Mouse (Mus musculus) fibroblast of lung, adult 2 months (primary cell): ENCODE results near the gene Car10.

Experiments used
- DNase-seq: peaks from one replicate; pipeline ENCODE4 v3.0.0-alpha.2; 2011; ENCODE audit warnings: low read depth

Car10 gene

GRCm38 (mm10) chr11:93497896-93498295 is 400.1 kb downstream of the Car10 start:
- DNase-seq = no peak

GRCm38 (mm10) chr11:93500442-93500841 is 402.6 kb downstream of the Car10 start:
- no peak for DNase-seq

GRCm38 (mm10) chr11:93501671-93502070 is 403.8 kb downstream of the Car10 start:
- no peak for DNase-seq

- no peak for DNase-seq
Observed at GRCm38 (mm10) chr11:93502864-93503263, 405.0 kb downstream of the Car10 start.

- no peak for DNase-seq
Observed at GRCm38 (mm10) chr11:93503469-93503868, 405.6 kb downstream of the Car10 start.

DNA sequence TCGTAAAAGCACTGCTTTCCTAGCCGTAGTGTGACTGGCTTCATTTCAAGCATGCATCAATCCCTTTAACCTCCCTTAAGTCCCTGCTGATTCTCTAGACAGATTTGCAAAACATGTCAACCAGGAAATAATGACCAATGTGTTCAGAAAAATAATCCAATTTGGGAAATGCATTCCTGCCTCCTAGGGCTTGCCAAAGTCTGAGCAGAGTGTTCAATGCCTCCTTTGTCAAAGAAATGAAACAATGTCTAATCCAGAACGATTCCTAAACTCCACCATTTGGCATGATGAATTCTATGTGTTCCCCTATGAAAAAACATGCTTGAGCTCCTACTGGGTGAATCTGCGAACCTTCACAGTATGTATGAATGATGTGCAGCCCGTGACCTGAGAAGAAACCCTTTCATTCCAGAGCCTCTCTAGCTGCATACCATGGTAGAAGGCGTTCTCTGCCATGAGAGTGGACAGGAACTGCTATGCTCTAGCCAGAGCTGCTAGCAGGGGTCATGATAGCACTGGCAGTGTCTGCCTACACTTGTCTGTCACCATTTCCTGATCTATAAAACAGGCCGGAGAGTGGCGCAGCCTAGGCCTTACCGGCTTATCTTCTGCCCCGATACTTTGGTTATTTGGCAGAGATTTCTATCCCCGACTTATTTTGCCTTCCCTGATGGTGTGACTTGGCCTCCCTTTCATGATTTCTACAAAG is 411.9 kb downstream of the Car10 start:
- peak; percentile 56 for DNase-seq

GRCm38 (mm10) chr11:93512843-93513242 is 415.0 kb downstream of the Car10 start:
- no peak for DNase-seq

DNA sequence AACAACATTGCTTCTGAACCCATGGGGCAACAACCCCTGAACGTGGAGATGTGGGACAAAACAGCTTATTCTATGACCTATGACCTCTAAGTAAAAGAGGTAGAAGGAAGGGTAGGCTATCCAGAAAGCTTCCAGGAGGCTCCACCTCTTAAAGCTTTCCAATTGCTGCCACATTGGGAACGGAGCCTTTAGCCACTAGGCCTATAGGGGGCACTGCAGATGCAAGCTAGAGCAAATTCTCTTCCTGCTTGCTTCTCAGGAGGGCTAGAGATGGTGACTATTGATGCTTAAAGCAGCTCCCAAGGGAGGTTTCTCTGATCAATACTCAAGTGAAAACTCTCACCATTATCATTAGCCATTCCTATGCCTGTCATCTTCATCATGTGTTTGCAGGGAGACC is 416.6 kb downstream of the Car10 start:
- no peak for DNase-seq

DNA sequence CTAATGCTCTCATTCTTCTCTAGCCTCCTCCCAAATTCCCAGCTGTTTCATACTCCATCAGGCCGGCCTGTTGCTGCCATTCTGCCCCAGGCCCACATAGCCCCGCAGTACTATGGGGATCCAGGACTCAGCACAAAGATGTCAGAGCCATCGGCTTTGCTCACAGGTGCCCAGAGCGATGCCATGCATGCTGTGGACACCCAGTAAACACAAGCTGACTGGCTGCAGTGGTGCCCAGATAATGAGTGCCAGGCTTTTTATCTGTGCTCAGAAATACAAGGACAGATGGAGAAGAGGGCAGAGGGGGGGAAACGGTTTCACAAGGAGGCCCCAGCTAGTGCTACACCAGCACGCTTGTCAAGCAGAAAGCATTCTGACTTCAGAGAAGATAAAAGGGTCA is 417.7 kb downstream of the Car10 start:
- DNase-seq = no peak

- DNase-seq = no peak
Observed at GRCm38 (mm10) chr11:93516216-93516615, 418.4 kb downstream of the Car10 start.

GRCm38 (mm10) chr11:93516946-93517345 is 419.1 kb downstream of the Car10 start:
- DNase-seq = no peak

GRCm38 (mm10) chr11:93522501-93522900 is 424.7 kb downstream of the Car10 start:
- DNase-seq = no peak

DNA sequence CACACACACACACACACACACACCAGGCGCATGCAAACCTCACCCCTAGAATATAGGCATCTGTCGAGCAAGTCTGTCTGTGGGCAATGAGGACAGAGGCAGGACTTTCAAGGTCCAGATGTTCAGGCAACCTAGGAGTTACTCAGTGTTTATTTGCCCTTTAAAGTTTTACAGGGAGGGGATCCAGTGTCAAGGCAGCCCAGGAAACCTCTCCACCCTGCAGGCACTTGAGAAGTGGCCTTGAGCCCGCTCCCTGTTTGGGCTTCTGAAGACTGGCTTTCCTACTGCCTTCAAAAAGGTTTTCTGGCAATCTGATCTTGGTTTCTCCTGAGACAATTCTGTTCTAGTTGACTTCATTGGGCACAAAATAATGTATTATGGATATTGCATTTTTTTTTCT is 428.1 kb downstream of the Car10 start:
- no peak for DNase-seq

- DNase-seq = peak; percentile 55
Observed at GRCm38 (mm10) chr11:93531029-93531680, 433.3 kb downstream of the Car10 start.

- no peak for DNase-seq
Observed at GRCm38 (mm10) chr11:93536244-93536643, 438.4 kb downstream of the Car10 start.

- no peak for DNase-seq
Observed at GRCm38 (mm10) chr11:93548904-93549303, 451.1 kb downstream of the Car10 start.

DNA sequence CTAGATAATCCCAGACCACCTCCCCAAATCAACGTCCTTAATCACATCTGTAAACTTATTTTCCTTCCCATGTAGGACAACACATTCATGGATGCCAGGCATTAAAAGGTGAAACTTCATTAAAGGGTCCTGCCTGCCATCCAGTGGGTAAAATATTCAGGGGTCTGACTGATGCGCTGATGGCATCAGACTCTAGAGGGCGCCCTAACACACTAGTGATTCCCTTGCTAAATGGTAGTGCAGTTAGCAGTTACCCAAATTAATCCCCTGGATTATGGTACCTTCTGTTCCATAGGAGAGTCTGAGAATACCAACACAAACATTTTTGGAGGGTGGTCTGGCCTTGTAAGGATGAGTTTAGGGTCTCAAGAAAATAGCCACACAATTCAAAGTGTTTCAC is 453.1 kb downstream of the Car10 start:
- DNase-seq = no peak

DNA sequence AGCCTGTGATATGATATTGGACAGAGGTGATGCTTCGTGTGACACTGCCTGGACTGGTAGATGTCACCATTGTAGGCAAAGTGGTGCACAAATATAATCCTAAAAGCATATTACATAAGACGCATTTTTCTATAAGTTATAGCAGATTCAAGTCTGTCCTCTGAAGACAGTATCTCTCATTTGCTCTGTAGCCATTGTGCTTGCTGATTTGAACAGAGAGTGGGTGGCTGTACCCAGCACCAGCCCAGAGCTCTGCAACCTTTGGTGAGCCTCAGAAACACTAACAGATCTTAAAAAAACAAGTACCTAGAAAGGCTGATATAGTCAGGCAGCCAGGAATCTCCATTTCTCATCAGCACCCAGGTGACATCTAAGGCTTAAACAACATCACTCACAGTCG is 461.3 kb downstream of the Car10 start:
- no peak for DNase-seq

DNA sequence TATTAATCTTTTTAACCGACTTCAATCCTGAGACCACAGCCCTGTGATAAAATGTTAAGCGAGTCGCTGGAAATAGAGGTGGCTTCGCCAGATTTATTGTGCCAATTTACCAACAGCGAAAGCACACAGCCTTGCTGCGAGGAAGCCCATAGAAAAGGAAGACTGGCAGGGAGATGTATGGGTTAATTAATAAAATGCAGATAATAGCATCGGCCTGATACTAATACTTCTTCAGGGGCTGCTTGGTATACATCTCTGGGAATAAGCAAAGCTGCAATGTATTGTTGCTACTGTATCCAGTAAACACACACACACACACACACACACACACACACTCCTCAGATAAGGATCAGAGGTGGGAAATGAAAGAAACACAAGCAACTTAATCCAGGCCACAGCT is 462.7 kb downstream of the Car10 start:
- DNase-seq = no peak

DNA sequence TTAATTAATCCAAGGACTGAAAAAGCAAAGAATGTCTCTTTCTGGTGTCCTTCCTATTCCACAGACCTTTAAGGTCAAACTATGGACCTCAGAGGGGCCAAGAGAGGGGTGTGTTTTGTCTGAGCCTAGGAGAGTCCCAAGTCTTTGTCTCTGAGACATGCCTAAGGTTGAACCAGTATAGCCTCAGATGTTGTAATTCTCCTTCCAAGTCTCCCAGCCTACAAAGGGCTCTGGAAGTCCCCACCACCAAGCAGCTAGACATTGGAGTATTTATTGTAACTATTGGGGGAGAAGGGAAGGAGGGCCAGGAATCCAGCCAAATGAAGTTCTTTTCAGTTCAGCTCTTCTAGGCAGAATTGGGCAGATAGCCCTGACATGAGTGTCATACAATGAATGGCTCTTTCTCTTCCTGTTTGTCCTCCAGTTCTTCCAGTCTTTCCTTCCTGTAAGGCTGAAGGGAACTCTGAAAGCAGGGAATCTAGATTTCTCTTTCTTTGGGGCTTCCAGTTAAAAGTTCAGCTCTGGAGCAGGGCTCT is 464.6 kb downstream of the Car10 start:
- DNase-seq = no peak

DNA sequence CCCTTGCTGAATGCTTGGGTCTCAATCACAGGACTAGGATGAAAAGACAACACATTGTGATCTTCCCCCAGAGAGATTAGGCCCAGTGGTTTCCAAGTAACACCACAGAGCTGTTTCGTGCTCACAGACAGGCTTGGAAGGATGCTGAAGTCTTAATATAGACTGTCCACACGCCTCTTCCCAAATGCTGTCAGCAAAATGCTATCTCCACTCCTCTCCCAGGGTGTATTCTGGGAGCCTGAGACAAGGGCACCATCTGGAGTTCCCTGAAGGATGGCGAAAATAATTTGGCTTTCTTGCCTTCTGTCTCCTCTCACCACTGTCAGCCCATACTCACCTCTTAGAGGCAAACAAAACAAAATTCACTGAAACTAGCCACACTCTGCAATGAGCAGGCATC is 467.9 kb downstream of the Car10 start:
- no peak for DNase-seq

DNA sequence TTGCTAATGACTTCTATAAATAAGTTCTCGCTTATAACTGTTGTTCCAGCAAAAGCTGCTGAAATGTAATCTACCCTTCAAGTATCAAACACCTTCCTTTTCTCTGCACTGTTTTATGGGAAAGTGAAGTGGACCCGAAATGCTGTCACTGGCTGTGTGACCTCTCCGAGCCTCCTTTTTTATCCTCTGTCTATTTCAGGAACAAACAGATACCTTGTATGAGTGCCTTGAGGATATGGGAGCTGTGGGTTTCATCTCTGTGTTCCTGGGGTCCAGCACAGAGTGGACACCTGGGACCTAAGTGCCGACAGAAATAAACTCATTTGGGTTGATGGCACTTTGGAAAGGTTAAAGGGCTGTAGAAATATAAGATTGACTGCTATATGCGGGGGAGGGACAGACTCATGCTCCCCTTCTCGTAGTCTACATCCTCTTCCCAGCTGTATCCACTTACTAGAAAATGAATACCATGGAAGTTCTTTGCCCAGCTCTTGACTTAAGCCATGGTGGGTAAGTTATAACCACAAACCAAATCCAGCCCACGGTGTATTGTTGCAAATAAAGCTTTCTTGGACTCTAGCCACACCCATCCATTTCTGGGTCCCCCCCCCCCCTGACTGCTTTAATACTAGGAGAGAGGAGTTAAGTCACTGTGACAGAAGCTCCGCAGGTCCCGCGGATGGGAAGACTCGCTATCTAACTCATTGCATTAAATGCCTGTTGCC is 474.3 kb downstream of the Car10 start:
- DNase-seq = no peak

DNA sequence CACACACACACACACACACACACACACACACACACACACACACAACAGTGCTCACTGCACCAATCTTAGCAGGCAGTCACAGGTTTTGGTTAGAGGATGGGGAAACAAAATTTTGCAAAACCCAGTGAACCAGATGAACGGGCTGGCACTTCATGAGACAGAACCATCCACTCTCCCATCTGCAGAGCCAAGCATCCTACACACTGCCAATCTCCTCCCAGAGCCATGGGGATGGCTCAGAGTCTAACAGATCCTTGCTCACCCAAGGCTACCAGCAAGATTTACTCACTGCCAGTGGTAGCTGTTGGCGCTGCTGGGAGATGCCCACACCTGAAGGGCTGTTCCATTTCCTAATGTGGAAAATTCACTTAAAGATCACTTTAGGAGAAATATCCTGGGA is 479.6 kb downstream of the Car10 start:
- no peak for DNase-seq
